Mouse (Mus musculus) right cerebral cortex, adult 2 months (tissue): ENCODE data around the gene Slc9a9.

ENCODE experiments used
- DNase-seq, 2 experiments: peaks; one replicate each; pipeline ENCODE4 v3.0.0; 2021 to 2022; ENCODE audit warnings: low spot score in 2 of 2

Slc9a9 gene

DNA sequence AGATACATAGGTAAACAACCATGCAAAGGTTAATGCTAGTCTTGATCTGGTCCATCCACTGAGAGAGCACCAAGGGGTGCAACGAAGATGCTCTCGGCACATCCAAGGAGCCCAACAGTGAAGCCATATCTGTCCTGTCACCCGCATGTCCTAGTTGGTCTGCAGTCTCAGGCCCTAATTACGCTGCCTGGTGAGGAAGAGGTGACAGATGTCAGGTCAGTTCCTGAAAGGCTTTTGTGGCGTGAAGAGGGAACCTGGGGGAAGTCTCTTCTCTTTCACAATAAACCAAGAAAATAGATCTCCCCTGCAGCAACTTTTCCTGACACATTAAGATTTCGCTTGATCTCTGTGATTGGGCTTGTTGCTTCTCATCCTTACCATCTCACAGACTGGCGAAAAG lies 277.5 kb downstream of the Slc9a9 start:
- no peak for DNase-seq

- peak in 1 of 2 experiments; percentile 18 for DNase-seq
These were observed 281.0 kb downstream of the Slc9a9 start for GRCm38 (mm10) chr9:94950676-94951075.

DNA sequence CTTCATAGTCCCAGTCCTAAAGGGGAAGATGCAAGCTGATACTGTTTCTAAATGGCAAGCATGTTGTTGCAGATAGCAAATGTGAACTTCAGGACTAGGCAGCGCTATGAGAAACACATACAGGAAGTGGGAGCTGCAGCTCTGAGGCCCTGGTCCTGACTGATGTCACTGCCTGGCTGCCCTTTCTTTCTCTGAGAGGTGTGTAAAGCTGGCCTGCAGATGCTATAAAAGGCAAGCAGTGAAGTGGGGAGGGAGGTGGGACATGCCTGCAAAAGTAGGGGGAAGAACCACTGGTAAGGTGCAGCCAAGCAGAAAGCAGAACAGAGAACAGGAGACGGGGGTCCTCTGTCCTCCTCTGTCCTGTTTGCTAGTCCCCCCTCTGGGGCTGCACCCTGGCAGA lies 285.9 kb downstream of the Slc9a9 start:
- no peak for DNase-seq

DNA sequence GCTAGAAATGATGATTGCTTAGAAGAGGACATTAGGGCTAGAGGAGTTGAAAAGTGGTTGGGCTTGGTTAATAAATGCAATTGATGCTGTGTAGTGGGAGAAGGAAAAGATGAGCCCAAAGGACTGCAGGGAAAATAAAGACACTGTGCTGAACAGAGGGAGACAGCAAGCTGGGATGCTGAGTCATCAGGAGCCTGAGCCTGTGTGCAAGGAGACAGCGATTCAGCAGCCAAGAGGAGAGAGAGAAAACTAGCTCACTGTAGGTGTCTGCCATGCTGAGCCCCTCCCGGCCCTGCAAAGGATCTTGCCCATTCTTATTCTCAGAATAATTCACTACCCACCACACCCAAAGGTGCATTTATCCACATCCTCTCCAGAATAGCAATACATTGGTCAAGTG lies 288.7 kb downstream of the Slc9a9 start:
- DNase-seq: peak; percentile 41 to 56

DNA sequence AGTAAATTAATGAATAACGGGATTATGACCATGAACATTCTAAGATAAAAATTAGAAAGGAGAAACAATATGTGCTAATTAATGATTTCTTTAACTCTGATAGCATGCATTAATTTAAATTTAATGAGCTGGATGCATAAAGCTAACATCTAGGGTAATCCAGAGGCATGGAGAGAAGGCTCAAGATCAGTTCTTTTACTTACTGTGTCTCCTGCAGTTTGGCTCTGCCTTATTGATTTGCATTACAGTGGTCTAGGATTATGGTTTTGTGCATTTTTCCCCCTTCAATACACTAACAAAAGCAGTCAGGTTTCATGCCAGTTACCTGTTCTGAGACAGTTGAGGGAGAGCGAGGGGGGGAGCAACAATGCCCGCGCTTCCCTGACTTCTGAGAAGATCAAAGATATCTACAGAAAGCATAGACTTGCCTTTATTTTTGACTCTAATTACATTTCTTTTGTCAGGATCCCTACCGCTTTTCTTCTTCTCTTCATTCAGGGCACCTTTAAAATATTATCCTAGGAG lies 298.9 kb downstream of the Slc9a9 start:
- DNase-seq: no peak

DNA sequence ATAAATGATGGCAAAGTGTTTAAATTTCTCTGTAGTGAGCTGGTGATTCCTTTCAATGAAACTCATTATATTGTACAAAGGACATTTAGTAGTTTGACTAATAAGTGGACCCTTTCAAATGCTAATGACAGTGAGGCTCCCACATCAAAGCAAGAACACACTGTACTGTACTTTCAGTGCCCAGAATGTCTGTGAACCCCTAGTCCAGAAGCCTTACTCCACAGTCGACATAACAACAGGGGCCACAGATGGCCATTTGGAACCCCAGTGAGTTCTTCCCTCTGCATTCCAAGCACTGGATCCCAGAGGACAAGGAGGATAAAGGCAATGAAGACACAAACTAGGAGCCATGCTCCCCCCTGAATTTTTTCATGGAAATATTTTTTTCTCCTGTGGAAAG lies 299.4 kb downstream of the Slc9a9 start:
- no peak for DNase-seq

GRCm38 (mm10) chr9:94972021-94972420 lies 302.3 kb downstream of the Slc9a9 start:
- peak; percentile 25 to 44 for DNase-seq

- DNase-seq: no peak
These were observed 303.0 kb downstream of the Slc9a9 start for GRCm38 (mm10) chr9:94972693-94973092.

GRCm38 (mm10) chr9:94976191-94976590 lies 306.5 kb downstream of the Slc9a9 start:
- DNase-seq: no peak

DNA sequence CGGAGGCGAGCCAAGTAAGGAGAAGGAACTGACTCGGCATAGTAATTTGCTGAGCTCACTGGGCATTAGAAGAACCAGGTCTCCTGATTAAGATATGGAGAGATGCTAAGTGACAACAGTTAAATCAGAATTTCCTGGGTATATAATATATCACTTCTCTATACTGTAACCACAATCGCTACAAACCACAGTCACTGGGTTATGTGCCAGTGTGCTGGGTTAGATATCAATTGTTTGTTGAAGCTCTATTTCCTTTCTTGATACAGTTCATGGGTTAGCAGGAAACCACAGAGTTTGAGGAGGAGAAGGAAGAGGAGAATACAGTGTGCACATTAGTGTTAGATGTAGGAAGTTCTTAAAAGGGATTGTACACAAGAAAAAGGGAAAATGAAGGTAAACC lies 323.9 kb downstream of the Slc9a9 start:
- no peak for DNase-seq

DNA sequence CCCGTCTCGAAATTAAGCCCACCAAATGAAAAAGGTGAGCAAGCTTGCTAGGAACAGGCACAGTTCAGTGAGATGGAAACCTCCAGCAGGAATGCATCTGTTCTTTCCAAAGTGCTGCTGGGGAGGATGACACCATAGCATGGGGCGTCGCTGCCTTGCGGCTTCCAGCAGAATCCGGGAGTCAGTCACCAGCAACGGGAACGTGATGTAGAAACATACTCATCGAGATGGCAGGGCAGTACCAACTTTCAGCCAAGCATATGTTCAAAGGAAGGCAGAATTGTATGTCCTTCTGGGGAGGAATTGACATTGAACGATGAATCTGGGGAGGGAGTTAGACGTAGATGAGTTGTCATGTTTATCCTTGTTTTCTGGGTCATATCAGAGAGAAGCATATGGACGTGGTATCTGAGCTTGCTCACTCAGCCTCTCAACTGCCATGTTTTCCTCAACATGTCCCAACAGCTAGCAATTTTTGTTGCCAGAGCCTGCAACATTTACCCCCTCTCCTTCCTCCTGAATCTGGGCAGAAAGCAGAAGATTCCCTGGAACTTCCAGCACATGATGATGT lies 350.5 kb downstream of the Slc9a9 start:
- DNase-seq: peak; percentile 17 to 21

DNA sequence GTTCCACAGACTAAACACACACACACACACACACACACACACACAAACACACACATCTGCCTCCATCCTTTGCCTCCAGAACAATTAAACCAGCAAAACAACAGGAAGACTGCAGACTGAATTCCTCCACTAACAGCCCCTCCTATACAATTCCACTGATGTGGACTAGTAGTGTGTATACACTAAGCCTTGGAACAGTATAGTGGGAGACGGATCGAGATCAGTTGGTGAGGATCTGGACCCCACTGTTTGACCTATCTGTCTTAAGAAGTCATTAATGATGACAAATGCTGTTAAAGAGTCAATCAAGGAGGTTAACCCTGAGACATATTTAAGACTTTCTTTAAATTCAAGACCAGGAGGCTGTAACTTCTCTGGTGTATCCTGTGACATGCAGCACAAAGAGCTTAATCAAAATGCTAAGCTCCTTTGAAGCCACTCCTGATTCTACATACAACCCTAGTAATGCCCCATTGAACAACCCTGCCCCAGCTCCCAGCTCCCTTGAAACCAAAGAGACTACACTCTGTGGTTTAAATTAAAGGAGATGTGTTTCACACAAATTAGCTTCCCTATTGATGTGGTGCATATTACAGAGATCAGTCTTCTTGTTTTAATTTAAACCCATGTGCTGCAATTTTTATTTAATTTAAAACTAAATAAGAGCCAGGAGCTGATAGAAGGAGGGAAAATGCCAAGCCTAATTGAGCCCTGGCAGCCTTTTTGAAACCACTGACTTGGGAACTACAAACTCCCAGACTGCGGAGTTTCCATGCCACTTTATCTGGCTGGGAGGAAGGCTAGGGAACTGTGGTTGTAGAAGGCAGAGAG lies 364.6 kb downstream of the Slc9a9 start:
- no peak for DNase-seq

- DNase-seq: no peak
These were observed 366.5 kb downstream of the Slc9a9 start for GRCm38 (mm10) chr9:95036209-95036608.

- DNase-seq: no peak
These were observed 372.7 kb downstream of the Slc9a9 start for GRCm38 (mm10) chr9:95042420-95042819.

DNA sequence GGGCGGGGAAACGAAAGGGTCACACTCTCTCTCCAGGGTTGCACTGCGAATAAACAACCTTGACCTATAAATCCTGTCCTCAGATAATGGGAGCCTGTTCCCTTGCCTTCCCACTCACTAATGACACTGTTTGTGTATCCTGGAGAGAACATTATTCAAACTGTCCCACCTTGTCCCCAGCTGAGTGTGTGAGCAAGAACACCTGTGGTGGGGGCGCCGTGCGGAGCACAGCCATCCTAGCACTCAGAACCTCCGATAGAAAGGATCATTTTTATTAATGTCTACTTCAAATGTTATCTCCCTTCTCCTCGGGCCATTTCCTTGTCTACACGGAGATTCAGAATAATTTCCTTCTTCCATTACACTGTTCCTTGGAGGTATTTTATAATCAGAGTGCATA lies 382.5 kb downstream of the Slc9a9 start:
- no peak for DNase-seq

- DNase-seq: no peak
These were observed 383.5 kb downstream of the Slc9a9 start for GRCm38 (mm10) chr9:95053183-95053582.

- DNase-seq: no peak
These were observed 386.1 kb downstream of the Slc9a9 start for GRCm38 (mm10) chr9:95055843-95056242.

DNA sequence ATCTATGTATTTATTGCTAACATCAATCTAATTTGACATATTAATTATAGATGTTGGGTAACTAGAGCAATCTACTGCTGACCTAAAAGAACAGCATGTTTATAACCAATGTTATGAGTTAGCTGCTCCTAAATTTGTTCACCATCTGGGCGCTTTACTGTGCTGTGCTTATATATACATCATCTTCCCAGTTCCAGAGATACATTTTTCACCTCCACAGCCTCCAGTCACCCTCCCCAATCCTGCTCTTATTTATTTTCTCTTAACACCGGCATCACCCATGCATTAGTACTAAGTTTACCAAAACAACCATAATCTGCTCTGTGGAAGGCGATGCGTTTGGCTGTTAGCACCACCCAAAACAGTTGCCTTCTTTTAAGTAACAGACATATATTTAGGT lies 391.0 kb downstream of the Slc9a9 start:
- DNase-seq: no peak

DNA sequence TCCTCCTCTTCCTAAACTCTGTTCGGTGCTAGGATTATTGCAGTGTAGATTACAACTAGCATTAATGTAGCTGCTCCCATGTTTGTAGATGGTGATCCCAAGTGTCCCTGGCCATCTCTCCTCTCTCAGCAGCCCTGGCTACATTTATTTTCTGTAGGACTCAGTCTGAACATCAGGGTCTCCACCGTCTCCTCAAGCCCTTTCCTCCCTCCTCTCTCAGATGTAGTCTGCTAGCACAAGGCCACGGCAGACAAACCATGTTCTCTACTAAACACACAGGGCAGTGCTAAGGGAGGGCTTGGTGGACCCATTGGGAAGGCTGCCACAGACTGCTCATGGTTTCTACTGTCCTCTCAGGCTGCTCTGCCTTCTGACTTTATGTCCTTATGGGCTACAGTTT lies 397.3 kb downstream of the Slc9a9 start:
- no peak for DNase-seq

DNA sequence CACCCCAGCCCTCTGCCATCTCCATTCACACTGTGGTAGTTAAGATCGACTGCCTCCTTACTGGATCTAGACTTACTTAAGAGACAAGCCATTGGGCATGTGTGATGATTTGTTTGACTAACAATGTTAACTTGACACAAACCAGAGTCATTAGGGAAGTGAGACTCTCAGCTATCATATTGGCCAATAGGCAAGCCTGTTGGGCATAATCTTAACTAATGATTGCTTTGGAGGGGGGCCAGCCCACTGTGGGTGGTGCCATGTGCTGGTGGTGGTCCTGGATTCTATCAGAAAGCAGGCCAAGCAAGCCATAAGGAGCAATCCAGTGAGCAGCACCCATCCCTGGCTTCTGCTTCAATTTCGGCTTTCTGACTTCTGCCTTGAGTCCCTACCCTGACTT lies 398.8 kb downstream of the Slc9a9 start:
- DNase-seq: no peak

GRCm38 (mm10) chr9:95070832-95071519 lies 401.3 kb downstream of the Slc9a9 start:
- DNase-seq: no peak

DNA sequence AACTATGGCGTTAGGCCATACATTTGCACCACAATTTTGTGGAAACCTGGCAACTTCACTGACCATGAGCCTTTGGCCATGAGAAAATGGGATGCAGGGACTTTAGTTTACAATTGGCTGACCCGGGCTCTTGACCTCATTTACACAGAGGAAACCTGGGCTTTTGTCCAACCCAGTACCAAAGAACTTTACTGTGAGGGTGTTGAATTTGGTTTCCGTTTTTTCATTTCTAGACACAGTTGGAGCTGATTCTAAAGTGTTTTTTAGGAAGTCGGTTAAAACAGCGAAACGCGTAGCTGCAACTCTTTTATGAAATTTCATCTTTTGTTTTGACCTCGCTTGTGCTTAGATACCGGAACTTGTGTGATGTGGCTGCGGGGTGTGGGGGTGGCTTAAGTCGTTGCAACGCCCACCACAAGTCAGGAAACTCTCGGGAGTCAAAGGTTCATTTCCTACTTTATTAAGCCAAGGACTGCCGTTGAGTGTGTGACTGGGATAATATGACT lies 402.8 kb downstream of the Slc9a9 start:
- DNase-seq: no peak
